Mouse (Mus musculus): ENCODE measurements at regions not wholly inside any gene's neighbourhood (a gene's known extent, or its start where the extent isn't known, plus 50 kb on each side); places are given as distances from the start of the nearest gene placed in this dataset.

DNA sequence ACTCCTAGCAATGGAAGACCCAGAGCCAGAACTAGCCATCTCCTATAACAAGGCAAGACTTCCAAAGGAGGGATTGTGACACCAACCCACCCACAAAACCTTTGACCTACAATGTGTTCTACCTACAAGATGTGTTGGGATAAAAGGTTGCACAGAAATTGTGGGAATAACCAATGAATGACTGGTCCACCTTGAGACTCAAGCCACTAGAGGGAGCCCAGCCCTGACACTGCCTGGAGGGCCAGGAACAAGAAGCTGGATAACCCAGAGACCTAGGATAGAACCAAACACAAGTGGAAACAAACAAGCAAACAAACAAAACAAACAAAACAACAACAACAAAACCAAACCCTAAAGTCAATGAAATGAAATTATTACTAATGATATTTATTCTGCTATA, 288.8 kb downstream of the Dchs2 start:
- no peak overlapping the region for H3K4me3 ChIP-seq (ENCODE audit: low read depth, low read length)
- H3K27me3 ChIP-seq (ENCODE audit: insufficient read depth, low read length), result no peaks in the 10 kb centered on the region
- no peak overlapping the region for H3K4me2 ChIP-seq (ENCODE audit: low read depth, low read length, poor library complexity, severe bottlenecking)
- no peak for DNase-seq (ENCODE audit: low spot score)
- H3K4me1 ChIP-seq (ENCODE audit: insufficient read depth, low read length), result no peaks in the 10 kb centered on the region
- H3K27ac ChIP-seq (ENCODE audit: low read depth, low read length), result no peak overlapping the region
- no peaks in the 10 kb centered on the region for H3K9me3 ChIP-seq (ENCODE audit: low read length)
- TF ChIP-seq CTCF (IDR thresholded peaks at IDR 0.05), result peak; percentile 59
- no peak for ATAC-seq (ENCODE audit: low FRiP score)
- H3K9ac ChIP-seq (replicated peaks; ENCODE audit: low read length, poor library complexity, severe bottlenecking), result no peak overlapping the region
- no peaks in the 10 kb centered on the region for H3K36me3 ChIP-seq (ENCODE audit: insufficient read depth, low read length)

GRCm38 (mm10) chr3:83424267-83424666, 296.5 kb downstream of the Dchs2 start:
- WGBS, result 63% methylated on average over 7 of the region's 7 CpGs
- H3K27me3 ChIP-seq (ENCODE audit: insufficient read depth, low read length), result no peaks in the 10 kb centered on the region
- H3K9me3 ChIP-seq (ENCODE audit: low read length), result no peaks in the 10 kb centered on the region
- no peak overlapping the region for H3K4me3 ChIP-seq (ENCODE audit: low read depth, low read length)
- ATAC-seq (ENCODE audit: low FRiP score) (no peak), DNase-seq (ENCODE audit: low spot score) (no peak)
- no peak overlapping the region for H3K4me2 ChIP-seq (ENCODE audit: low read depth, low read length, poor library complexity, severe bottlenecking)
- H3K9ac ChIP-seq (replicated peaks; ENCODE audit: low read length, poor library complexity, severe bottlenecking), result no peak overlapping the region
- no peaks in the 10 kb centered on the region for H3K36me3 ChIP-seq (ENCODE audit: insufficient read depth, low read length)
- no peak overlapping the region for H3K27ac ChIP-seq (ENCODE audit: low read depth, low read length)
- TF ChIP-seq CTCF (IDR thresholded peaks at IDR 0.05), result no peak
- no peaks in the 10 kb centered on the region for H3K4me1 ChIP-seq (ENCODE audit: insufficient read depth, low read length)

DNA sequence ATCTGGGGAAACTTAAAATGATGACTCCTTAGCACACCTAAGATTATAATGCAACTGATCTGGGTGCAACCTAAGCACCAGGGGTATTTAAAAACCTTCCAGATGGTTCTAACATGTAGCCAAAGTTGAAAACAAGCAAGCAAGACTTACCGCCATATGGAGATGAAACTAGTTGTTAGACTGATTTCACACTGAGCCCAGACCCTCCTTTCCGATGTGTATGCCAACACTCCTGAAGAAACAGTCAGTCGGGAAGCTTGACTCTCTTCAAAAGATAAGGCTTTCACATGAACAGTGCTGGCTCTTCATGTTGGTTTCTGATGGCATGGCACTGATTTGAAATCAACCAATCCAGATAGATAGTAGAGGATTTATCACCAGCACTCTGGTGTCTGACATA, 301.6 kb downstream of the Dchs2 start:
- Histone ChIP-seq H3K36me3 (ENCODE audit: insufficient read depth, low read length) (no peaks in the 10 kb centered on the region), H3K9ac (replicated peaks; ENCODE audit: low read length, poor library complexity, severe bottlenecking) (no peak overlapping the region), H3K4me3 (ENCODE audit: low read depth, low read length) (no peak overlapping the region), H3K4me1 (ENCODE audit: insufficient read depth, low read length) (no peaks in the 10 kb centered on the region), H3K27ac (ENCODE audit: low read depth, low read length) (no peak overlapping the region), H3K9me3 (ENCODE audit: low read length) (no peaks in the 10 kb centered on the region), H3K4me2 (ENCODE audit: low read depth, low read length, poor library complexity, severe bottlenecking) (no peak overlapping the region), H3K27me3 (ENCODE audit: insufficient read depth, low read length) (no peaks in the 10 kb centered on the region)
- DNase-seq (ENCODE audit: low spot score) (no peak), ATAC-seq (ENCODE audit: low FRiP score) (no peak)
- WGBS, result 85% methylated on average over 3 of the region's 3 CpGs
- no peak for TF ChIP-seq CTCF (IDR thresholded peaks at IDR 0.05)

GRCm38 (mm10) chr3:83446154-83446667, 318.5 kb downstream of the Dchs2 start:
- TF ChIP-seq CTCF (IDR thresholded peaks at IDR 0.05), result no peak
- Histone ChIP-seq H3K9ac (replicated peaks; ENCODE audit: low read length, poor library complexity, severe bottlenecking) (no peak overlapping the region), H3K4me3 (ENCODE audit: low read depth, low read length) (no peak overlapping the region), H3K27me3 (ENCODE audit: insufficient read depth, low read length) (no peaks in the 10 kb centered on the region), H3K36me3 (ENCODE audit: insufficient read depth, low read length) (no peaks in the 10 kb centered on the region), H3K4me2 (ENCODE audit: low read depth, low read length, poor library complexity, severe bottlenecking) (no peak overlapping the region), H3K4me1 (ENCODE audit: insufficient read depth, low read length) (no peaks in the 10 kb centered on the region), H3K9me3 (ENCODE audit: low read length) (no peaks in the 10 kb centered on the region), H3K27ac (ENCODE audit: low read depth, low read length) (no peak overlapping the region)
- DNase-seq (ENCODE audit: low spot score) (no peak), ATAC-seq (ENCODE audit: low FRiP score) (no peak)
- 85% methylated on average over 7 of the region's 7 CpGs for WGBS

DNA sequence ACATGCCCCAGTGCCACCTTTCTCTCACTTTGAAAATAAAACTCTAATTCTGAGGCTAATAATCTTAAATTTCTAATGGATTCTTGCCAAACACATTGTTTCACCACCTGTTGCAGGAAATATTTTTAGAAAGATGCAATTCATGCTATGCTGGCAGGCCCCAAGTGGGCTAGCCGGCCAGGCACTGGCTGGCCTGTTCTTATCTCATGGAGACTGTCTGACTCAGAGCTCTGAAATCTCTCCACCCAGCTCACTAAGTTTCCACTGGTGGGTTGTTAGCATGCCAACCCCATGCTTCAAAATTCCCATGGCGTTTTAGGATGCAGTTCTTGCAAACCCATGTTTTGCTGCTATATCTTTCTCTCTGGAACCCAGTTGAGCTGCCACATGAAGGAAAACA, 315.5 kb upstream of the Sfrp2 start:
- WGBS, result 89% methylated on average over 2 of the region's 2 CpGs
- no peak for ATAC-seq (ENCODE audit: low FRiP score)

DNA sequence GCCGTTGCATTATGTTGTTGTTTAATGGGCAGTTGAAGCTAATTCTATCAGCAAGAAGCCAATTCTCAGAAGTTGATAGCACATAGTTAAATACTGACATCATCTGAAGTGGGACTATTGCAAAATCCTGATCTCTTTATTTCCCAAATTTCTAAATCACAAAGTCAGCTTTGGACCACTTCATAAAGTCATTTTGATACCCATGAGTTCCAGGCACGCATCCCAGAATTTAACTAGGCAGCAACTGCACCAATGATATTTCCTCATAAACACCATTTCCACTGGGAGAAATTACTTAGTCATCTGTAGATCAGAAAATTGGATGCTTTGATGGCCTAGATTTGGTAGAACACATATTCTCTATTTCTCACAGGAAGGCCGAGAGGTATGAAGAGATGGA, 314.8 kb upstream of the Sfrp2 start:
- no peaks in the 10 kb centered on the region for H3K27me3 ChIP-seq (ENCODE audit: insufficient read depth, low read length)
- DNase-seq (ENCODE audit: low spot score), result no peak
- H3K9me3 ChIP-seq (ENCODE audit: low read length), result no peaks in the 10 kb centered on the region
- H3K4me3 ChIP-seq (ENCODE audit: low read depth, low read length), result no peak overlapping the region
- no peak overlapping the region for H3K4me2 ChIP-seq (ENCODE audit: low read depth, low read length, poor library complexity, severe bottlenecking)
- 91% methylated on average over 3 of the region's 3 CpGs for WGBS
- ATAC-seq (ENCODE audit: low FRiP score), result no peak
- H3K4me1 ChIP-seq (ENCODE audit: insufficient read depth, low read length), result no peaks in the 10 kb centered on the region
- H3K27ac ChIP-seq (ENCODE audit: low read depth, low read length), result no peak overlapping the region
- no peak for TF ChIP-seq CTCF (IDR thresholded peaks at IDR 0.05)
- no peak overlapping the region for H3K9ac ChIP-seq (replicated peaks; ENCODE audit: low read length, poor library complexity, severe bottlenecking)
- no peaks in the 10 kb centered on the region for H3K36me3 ChIP-seq (ENCODE audit: insufficient read depth, low read length)

More for the DNA sequence above, 315.5 kb upstream of the Sfrp2 start:
- Histone ChIP-seq H3K4me3 (ENCODE audit: low read depth, low read length) (no peak overlapping the region), H3K36me3 (ENCODE audit: insufficient read depth, low read length) (no peaks in the 10 kb centered on the region), H3K4me2 (ENCODE audit: low read depth, low read length, poor library complexity, severe bottlenecking) (no peak overlapping the region), H3K27me3 (ENCODE audit: insufficient read depth, low read length) (no peaks in the 10 kb centered on the region), H3K4me1 (ENCODE audit: insufficient read depth, low read length) (no peaks in the 10 kb centered on the region), H3K9me3 (ENCODE audit: low read length) (no peaks in the 10 kb centered on the region), H3K9ac (replicated peaks; ENCODE audit: low read length, poor library complexity, severe bottlenecking) (no peak overlapping the region), H3K27ac (ENCODE audit: low read depth, low read length) (no peak overlapping the region)
- no peak for TF ChIP-seq CTCF (IDR thresholded peaks at IDR 0.05)
- DNase-seq (ENCODE audit: low spot score), result no peak

Data from midbrain, postnatal 0 days (tissue).